Mouse (Mus musculus) stomach, embryonic 15.5 days (tissue): ENCODE data around the gene Ifnar1. TPM values are rescaled to one million over a fixed set of nuclear protein-coding genes. Genes with fewer than 3 reads are reported as not detected.

Source experiments
- ATAC-seq: fragments of 200-750 bp; cut with Nextera tagmentation; 2 replicates; pipeline ENCODE4 v1.8.0; 2017; ENCODE audit warnings: low read depth, moderate number of reproducible peaks, moderate TSS enrichment; ENCODE audit not compliant: insufficient read depth, low FRiP score
- H3K27ac ChIP-seq: fragments of 300-500 bp; sonication (generic); 2 replicates; pipeline ENCODE4 v1.5.1; 2015; ENCODE audit warnings: mild to moderate bottlenecking, inconsistent platforms
- H3K27me3 ChIP-seq: fragments of 300-500 bp; sonication (generic); replicated peaks from 2 replicates; pipeline ENCODE4 v1.6.1; 2015; ENCODE audit warnings: inconsistent platforms
- H3K36me3 ChIP-seq: fragments of 300-500 bp; sonication (generic); 2 replicates; pipeline ENCODE4 v1.6.1; 2015; ENCODE audit warnings: inconsistent platforms
- H3K4me1 ChIP-seq: fragments of 300-500 bp; sonication (generic); 2 replicates; pipeline ENCODE4 v1.6.1; 2015; ENCODE audit warnings: inconsistent platforms
- H3K4me2 ChIP-seq: fragments of 300-500 bp; sonication (generic); 2 replicates; pipeline ENCODE4 v1.6.1; 2015; ENCODE audit warnings: mild to moderate bottlenecking, inconsistent platforms
- H3K4me3 ChIP-seq: fragments of 300-500 bp; sonication (generic); replicated peaks from 2 replicates; pipeline ENCODE4 v1.5.1; 2015; ENCODE audit warnings: inconsistent platforms
- H3K9ac ChIP-seq: fragments of 300-500 bp; sonication (generic); 2 replicates; pipeline ENCODE4 v1.6.1; 2015; ENCODE audit warnings: inconsistent platforms
- H3K9me3 ChIP-seq: fragments of 300-500 bp; sonication (generic); 2 replicates; pipeline ENCODE4 v1.6.1; 2016; ENCODE audit warnings: inconsistent platforms
- WGBS: fragments of 180-500 bp; shearing (Covaris S2); methylation state at CpG from one replicate; pipeline ENCODE4 v1.1.7; 2015; 5-methylcytosine and 5-hydroxymethylcytosine counted together
- polyA plus RNA-seq: library from polyadenylated mRNA; unstranded; fragments of >200 nt; fragmentation: Nextera tagmentation; extraction: Ambion mirVana; gene quantifications from 2 replicates; pipeline ENCODE4 v1.2.1, GENCODE M21; 2015

Ifnar1 gene
- polyA plus RNA-seq, 1 experiment from 2014 or later = 48.8 TPM

- H3K27ac ChIP-seq = no peak overlapping the region
- H3K9me3 ChIP-seq = no peaks in the 10 kb centered on the region
- ATAC-seq = no peak
- no peaks in the 10 kb centered on the region for H3K27me3 ChIP-seq
- H3K9ac ChIP-seq = no peak overlapping the region
- H3K4me2 ChIP-seq = no peak overlapping the region
- no peaks in the 10 kb centered on the region for H3K4me1 ChIP-seq
- no peak overlapping the region for H3K4me3 ChIP-seq
- H3K36me3 ChIP-seq = no peaks in the 10 kb centered on the region
Measured at GRCm38 (mm10) chr16:91480517-91480916, 4.5 kb upstream of the Ifnar1 start.

- Histone ChIP-seq H3K4me3 (peak overlapping the region; percentile 77), H3K9ac (peak overlapping the region; percentile 52; the same call in 1 of the 2 replicates), H3K4me1 (peaks cover 8% of the 10 kb centered on the region; the same call in 1 of the 2 replicates), H3K36me3 (no peaks in the 10 kb centered on the region), H3K27me3 (no peaks in the 10 kb centered on the region), H3K27ac (peak overlapping the region; percentile 95), H3K4me2 (peak overlapping the region; percentile 70), H3K9me3 (no peaks in the 10 kb centered on the region)
- 49% methylated on average over 17 of the region's 17 CpGs for WGBS
- no peak for ATAC-seq
Measured at GRCm38 (mm10) chr16:91484387-91484786, 651 bp upstream of the Ifnar1 start.

- H3K9me3 ChIP-seq = no peaks in the 10 kb centered on the region
- WGBS = 24% methylated on average over 5 of the region's 5 CpGs
- peak overlapping the region; percentile 77 for H3K4me3 ChIP-seq
- H3K4me1 ChIP-seq = peaks cover 8% of the 10 kb centered on the region; the same call in 1 of the 2 replicates
- peaks cover 13% of the 10 kb centered on the region; the same call in 1 of the 2 replicates for H3K36me3 ChIP-seq
- H3K9ac ChIP-seq = peak overlapping the region; percentile 62; the same call in 1 of the 2 replicates
- H3K4me2 ChIP-seq = peak overlapping the region; percentile 70
- ATAC-seq = no peak
- H3K27me3 ChIP-seq = no peaks in the 10 kb centered on the region
- peak overlapping the region; percentile 95; the same call in 1 of the 2 replicates for H3K27ac ChIP-seq
Measured at GRCm38 (mm10) chr16:91485841-91486240, 803 bp downstream of the Ifnar1 start.

GRCm38 (mm10) chr16:91488066-91488465 is 3.0 kb downstream of the Ifnar1 start:
- Histone ChIP-seq H3K27me3 (no peaks in the 10 kb centered on the region), H3K9ac (no peak overlapping the region), H3K4me1 (peaks cover 8% of the 10 kb centered on the region; the same call in 1 of the 2 replicates), H3K36me3 (peaks cover 19% of the 10 kb centered on the region; the same call in 1 of the 2 replicates), H3K9me3 (no peaks in the 10 kb centered on the region), H3K4me2 (no peak overlapping the region), H3K4me3 (no peak overlapping the region), H3K27ac (no peak overlapping the region)
- no peak for ATAC-seq
- 86% methylated on average over 2 of the region's 2 CpGs for WGBS

GRCm38 (mm10) chr16:91490897-91491296 is 5.9 kb downstream of the Ifnar1 start:
- WGBS = 75% methylated on average over 4 of the region's 4 CpGs
- Histone ChIP-seq H3K4me1 (peaks cover 6% of the 10 kb centered on the region; the same call in 1 of the 2 replicates), H3K9ac (no peak overlapping the region), H3K27ac (no peak overlapping the region), H3K9me3 (no peaks in the 10 kb centered on the region), H3K27me3 (no peaks in the 10 kb centered on the region), H3K36me3 (peaks cover 36% of the 10 kb centered on the region; the same call in 1 of the 2 replicates), H3K4me3 (no peak overlapping the region), H3K4me2 (no peak overlapping the region)
- no peak for ATAC-seq

GRCm38 (mm10) chr16:91491473-91491872 is 6.4 kb downstream of the Ifnar1 start:
- H3K36me3 ChIP-seq = peaks cover 41% of the 10 kb centered on the region
- WGBS = 79% methylated on average over 3 of the region's 3 CpGs
- no peak overlapping the region for H3K27ac ChIP-seq

GRCm38 (mm10) chr16:91495501-91495900 is 10.5 kb downstream of the Ifnar1 start:
- no peaks in the 10 kb centered on the region for H3K27me3 ChIP-seq
- H3K4me3 ChIP-seq = no peak overlapping the region
- ATAC-seq = no peak
- no peaks in the 10 kb centered on the region for H3K9me3 ChIP-seq
- peaks cover 48% of the 10 kb centered on the region for H3K36me3 ChIP-seq
- H3K9ac ChIP-seq = no peak overlapping the region
- H3K4me1 ChIP-seq = no peaks in the 10 kb centered on the region
- no peak overlapping the region for H3K27ac ChIP-seq
- 93% methylated on average over 4 of the region's 4 CpGs for WGBS
- H3K4me2 ChIP-seq = no peak overlapping the region

More at GRCm38 (mm10) chr16:91491473-91491872, 6.4 kb downstream of the Ifnar1 start:
- H3K4me3 ChIP-seq = no peak overlapping the region
- H3K27me3 ChIP-seq = no peaks in the 10 kb centered on the region
- H3K4me2 ChIP-seq = no peak overlapping the region
- no peaks in the 10 kb centered on the region for H3K9me3 ChIP-seq
- no peak overlapping the region for H3K9ac ChIP-seq
- no peak for ATAC-seq
- no peaks in the 10 kb centered on the region for H3K4me1 ChIP-seq

- H3K4me3 ChIP-seq = no peak overlapping the region
- no peak for ATAC-seq
- H3K4me1 ChIP-seq = no peaks in the 10 kb centered on the region
- H3K9ac ChIP-seq = no peak overlapping the region
- H3K4me2 ChIP-seq = no peak overlapping the region
- no peaks in the 10 kb centered on the region for H3K9me3 ChIP-seq
- H3K27ac ChIP-seq = no peak overlapping the region
- peaks cover 50% of the 10 kb centered on the region for H3K36me3 ChIP-seq
- no peaks in the 10 kb centered on the region for H3K27me3 ChIP-seq
- WGBS = 95% methylated on average over 17 of the region's 17 CpGs
Measured at GRCm38 (mm10) chr16:91496206-91496605, 11.2 kb downstream of the Ifnar1 start.

GRCm38 (mm10) chr16:91496766-91497165 is 11.7 kb downstream of the Ifnar1 start:
- H3K4me3 ChIP-seq = no peak overlapping the region
- 94% methylated on average over 3 of the region's 3 CpGs for WGBS
- no peaks in the 10 kb centered on the region for H3K4me1 ChIP-seq
- H3K36me3 ChIP-seq = peaks cover 50% of the 10 kb centered on the region
- no peak for ATAC-seq
- H3K27ac ChIP-seq = no peak overlapping the region
- no peak overlapping the region for H3K9ac ChIP-seq
- no peak overlapping the region for H3K4me2 ChIP-seq
- no peaks in the 10 kb centered on the region for H3K9me3 ChIP-seq
- H3K27me3 ChIP-seq = no peaks in the 10 kb centered on the region

GRCm38 (mm10) chr16:91498041-91498440 is 13.0 kb downstream of the Ifnar1 start:
- H3K4me1 ChIP-seq = no peaks in the 10 kb centered on the region
- whole genome bisulfite sequencing = 93% methylated on average over 7 of the region's 7 CpGs
- no peaks in the 10 kb centered on the region for H3K9me3 ChIP-seq
- ATAC-seq = no peak
- H3K27me3 ChIP-seq = no peaks in the 10 kb centered on the region
- no peak overlapping the region for H3K4me3 ChIP-seq
- H3K9ac ChIP-seq = no peak overlapping the region
- peaks cover 48% of the 10 kb centered on the region for H3K36me3 ChIP-seq
- H3K27ac ChIP-seq = no peak overlapping the region
- H3K4me2 ChIP-seq = no peak overlapping the region

- no peaks in the 10 kb centered on the region for H3K27me3 ChIP-seq
- no peaks in the 10 kb centered on the region for H3K4me1 ChIP-seq
- no peak overlapping the region for H3K9ac ChIP-seq
- no peak overlapping the region for H3K27ac ChIP-seq
- H3K9me3 ChIP-seq = no peaks in the 10 kb centered on the region
- WGBS = 87% methylated on average over 7 of the region's 7 CpGs
- H3K4me3 ChIP-seq = no peak overlapping the region
- ATAC-seq = no peak
- H3K36me3 ChIP-seq = peaks cover 56% of the 10 kb centered on the region
- H3K4me2 ChIP-seq = no peak overlapping the region
Measured at GRCm38 (mm10) chr16:91504701-91505100, 19.7 kb downstream of the Ifnar1 start.

GRCm38 (mm10) chr16:91505116-91505601 is 20.1 kb downstream of the Ifnar1 start:
- ATAC-seq = no peak
- peaks cover 56% of the 10 kb centered on the region for H3K36me3 ChIP-seq
- 92% methylated on average over 15 of the region's 15 CpGs for WGBS
- no peaks in the 10 kb centered on the region for H3K27me3 ChIP-seq
- no peak overlapping the region for H3K27ac ChIP-seq
- no peak overlapping the region for H3K9ac ChIP-seq
- no peak overlapping the region for H3K4me3 ChIP-seq
- H3K9me3 ChIP-seq = no peaks in the 10 kb centered on the region
- H3K4me1 ChIP-seq = no peaks in the 10 kb centered on the region
- no peak overlapping the region for H3K4me2 ChIP-seq

- ATAC-seq = no peak
- Histone ChIP-seq H3K4me1 (no peaks in the 10 kb centered on the region), H3K4me3 (no peak overlapping the region), H3K27ac (no peak overlapping the region), H3K9ac (no peak overlapping the region), H3K27me3 (no peaks in the 10 kb centered on the region), H3K9me3 (no peaks in the 10 kb centered on the region), H3K36me3 (peaks cover 49% of the 10 kb centered on the region), H3K4me2 (no peak overlapping the region)
- 94% methylated on average over 12 of the region's 12 CpGs for WGBS
Measured at GRCm38 (mm10) chr16:91506396-91506795, 21.4 kb downstream of the Ifnar1 start.
